Mouse (Mus musculus) liver, embryonic 14.5 days (tissue): Measurements from ENCODE around the gene Mettl24. TPM values are rescaled to one million over a fixed set of nuclear protein-coding genes. Genes with fewer than 3 reads are reported as not detected.
A peak's percentile ranks its signal among the peaks of the same experiment; 100 is the strongest.

Experiments used
- ATAC-seq: fragments of 200-750 bp; cut with Nextera tagmentation; 2 replicates; pipeline ENCODE4 v1.8.0; 2017; ENCODE audit warnings: moderate number of reproducible peaks, mild to moderate bottlenecking, moderate library complexity; ENCODE audit not compliant: insufficient read depth
- DNase-seq, 3 experiments: peaks; one replicate each; pipeline ENCODE4 v3.0.0-alpha.2; 2012 to 2013; ENCODE audit warnings: low read depth in 3 of 3, low spot score in 3 of 3
- H3K27ac ChIP-seq: fragments of 300-500 bp; sonication (generic); 2 replicates; pipeline ENCODE4 v1.5.1; 2014; ENCODE audit warnings: moderate library complexity, mild to moderate bottlenecking, control low read depth, inconsistent platforms
- H3K27me3 ChIP-seq: fragments of 300-500 bp; sonication (generic); 2 replicates; pipeline ENCODE4 v1.6.1; 2014; ENCODE audit warnings: mild to moderate bottlenecking, low read length, moderate library complexity; ENCODE audit not compliant: control insufficient read depth, insufficient read depth
- H3K36me3 ChIP-seq: fragments of 300-500 bp; sonication (generic); replicated peaks from 2 replicates; pipeline ENCODE4 v1.6.1; 2014; ENCODE audit warnings: low read depth; ENCODE audit not compliant: control insufficient read depth, insufficient read depth
- H3K4me1 ChIP-seq, 2 experiments: fragments of 200-500 bp in 1 of 2; fragments of 300-500 bp in 1 of 2; sonication (generic) in 1 of 2; replicated peaks; 2 replicates each; pipeline ENCODE4 v1.6.1; 2012 to 2014; ENCODE audit warnings: antibody characterized with exemption in 1 of 2, inconsistent platforms in 1 of 2, low read length in 1 of 2; ENCODE audit not compliant: control insufficient read depth in 2 of 2, insufficient read depth in 2 of 2
- H3K4me2 ChIP-seq: fragments of 300-500 bp; sonication (generic); 2 replicates; pipeline ENCODE4 v1.6.1; 2014; ENCODE audit warnings: low read depth, mild to moderate bottlenecking, control low read depth, moderate library complexity
- H3K4me3 ChIP-seq, 2 experiments: fragments of 200-500 bp in 1 of 2; fragments of 300-500 bp in 1 of 2; sonication (generic) in 1 of 2; 2 replicates each; pipeline ENCODE4 v1.5.1; 2012 to 2014; ENCODE audit warnings: low read depth in 2 of 2, low read length in 2 of 2, mild to moderate bottlenecking in 2 of 2, control low read depth in 1 of 2, inconsistent platforms in 1 of 2, moderate library complexity in 1 of 2; ENCODE audit not compliant: insufficient read depth in 1 of 2
- H3K9ac ChIP-seq: fragments of 300-500 bp; sonication (generic); replicated peaks from 2 replicates; pipeline ENCODE4 v1.6.1; 2014; ENCODE audit warnings: mild to moderate bottlenecking, control low read depth, moderate library complexity
- H3K9me3 ChIP-seq: fragments of 300-500 bp; sonication (generic); 2 replicates; pipeline ENCODE4 v1.6.1; 2016; ENCODE audit warnings: low read length, mixed read lengths; ENCODE audit not compliant: control insufficient read depth
- CTCF ChIP-seq: IDR thresholded peaks from 2 replicates; pipeline ENCODE4 v1.5.1; 2016; ENCODE audit warnings: antibody characterized with exemption, low read depth, control low read depth
- EP300 ChIP-seq: IDR thresholded peaks from 2 replicates; pipeline ENCODE4 v1.6.1; 2016; ENCODE audit warnings: antibody characterized with exemption, low read depth
- WGBS: fragments of 180-500 bp; shearing (Covaris S2); extraction: QIAGEN DNeasy Blood & Tissue Kit; methylation state at CpG from one replicate; pipeline ENCODE4 v1.1.7; 2014; ENCODE audit not compliant: insufficient replicate concordance; 5-methylcytosine and 5-hydroxymethylcytosine counted together
- polyA plus RNA-seq, 2 experiments: library from polyadenylated mRNA; depleted of rRNA in 1 of 2; stranded (reverse) in 1 of 2; unstranded in 1 of 2; fragments of >200 nt; fragmentation: Nextera tagmentation in 1 of 2; extraction: Ambion mirVana in 1 of 2; gene quantifications; 2 replicates each; pipeline versions ENCODE4 v1.2.1 to v1.2.3; 2012 to 2014

Mettl24 gene
- polyA plus RNA-seq, 2 experiments: 0.18 to 0.33 TPM

GRCm38 (mm10) chr10:40845626-40846025 is 162.5 kb downstream of the Mettl24 start:
- H3K4me2 ChIP-seq: no peak overlapping the region
- H3K4me1 ChIP-seq: no peaks in the 10 kb centered on the region
- H3K9ac ChIP-seq: no peak overlapping the region
- 79% methylated on average over 6 of the region's 6 CpGs for WGBS
- TF ChIP-seq CTCF: no peak
- TF ChIP-seq EP300: no peak
- no peaks in the 10 kb centered on the region for H3K9me3 ChIP-seq
- H3K36me3 ChIP-seq: peaks cover 6% of the 10 kb centered on the region
- no peak overlapping the region for H3K4me3 ChIP-seq
- DNase-seq (no peak), ATAC-seq (no peak)
- no peak overlapping the region for H3K27ac ChIP-seq
- H3K27me3 ChIP-seq: no peaks in the 10 kb centered on the region

GRCm38 (mm10) chr10:40847176-40847874 is 164.2 kb downstream of the Mettl24 start:
- H3K4me3 ChIP-seq: no peak overlapping the region
- H3K4me2 ChIP-seq: no peak overlapping the region
- no peaks in the 10 kb centered on the region for H3K27me3 ChIP-seq
- no peak for DNase-seq
- peaks cover 6% of the 10 kb centered on the region for H3K36me3 ChIP-seq
- H3K4me1 ChIP-seq: no peaks in the 10 kb centered on the region
- TF ChIP-seq EP300 (no peak), CTCF (no peak)
- H3K9ac ChIP-seq: no peak overlapping the region
- ATAC-seq: no peak
- H3K9me3 ChIP-seq: no peaks in the 10 kb centered on the region
- H3K27ac ChIP-seq: no peak overlapping the region
- WGBS: 82% methylated on average over 10 of the region's 10 CpGs

GRCm38 (mm10) chr10:40850644-40851043 is 167.6 kb downstream of the Mettl24 start:
- H3K9ac ChIP-seq: no peak overlapping the region
- H3K9me3 ChIP-seq: no peaks in the 10 kb centered on the region
- 52% methylated on average over 2 of the region's 2 CpGs for WGBS
- H3K36me3 ChIP-seq: peaks cover 6% of the 10 kb centered on the region; the same call in 1 of the 2 replicates
- H3K27ac ChIP-seq: no peak overlapping the region
- no peaks in the 10 kb centered on the region for H3K27me3 ChIP-seq
- TF ChIP-seq CTCF (no peak), EP300 (no peak)
- no peaks in the 10 kb centered on the region for H3K4me1 ChIP-seq
- no peak overlapping the region for H3K4me3 ChIP-seq
- DNase-seq: peak in 1 of 3 experiments; percentile 18
- no peak for ATAC-seq
- H3K4me2 ChIP-seq: no peak overlapping the region

GRCm38 (mm10) chr10:40851138-40851537 is 168.1 kb downstream of the Mettl24 start:
- Histone ChIP-seq H3K4me2 (no peak overlapping the region), H3K4me3 (no peak overlapping the region), H3K27ac (no peak overlapping the region), H3K27me3 (no peaks in the 10 kb centered on the region), H3K4me1 (no peaks in the 10 kb centered on the region), H3K36me3 (peaks cover 6% of the 10 kb centered on the region; the same call in 1 of the 2 replicates), H3K9ac (no peak overlapping the region), H3K9me3 (no peaks in the 10 kb centered on the region)
- no peak for ATAC-seq
- no peak for DNase-seq
- TF ChIP-seq CTCF: no peak

- Histone ChIP-seq H3K27ac (no peak overlapping the region), H3K9ac (no peak overlapping the region), H3K36me3 (no peaks in the 10 kb centered on the region), H3K9me3 (no peaks in the 10 kb centered on the region), H3K27me3 (no peaks in the 10 kb centered on the region), H3K4me1 (no peaks in the 10 kb centered on the region), H3K4me2 (no peak overlapping the region), H3K4me3 (no peak overlapping the region)
- WGBS: 51% methylated on average over 2 of the region's 2 CpGs
- DNase-seq (no peak), ATAC-seq (no peak)
- TF ChIP-seq CTCF (no peak), EP300 (no peak)
These were observed 172.5 kb downstream of the Mettl24 start for GRCm38 (mm10) chr10:40855616-40856015.
